Mouse (Mus musculus) midbrain, embryonic 15.5 days (tissue): Measurements from ENCODE around the gene Pck1. TPM values are rescaled to one million over a fixed set of nuclear protein-coding genes. Genes with fewer than 3 reads are reported as not detected.

Experiments used
- ATAC-seq: fragments of 200-750 bp; cut with Nextera tagmentation; replicated peaks from 2 replicates; pipeline ENCODE4 v1.8.0; 2017; ENCODE audit warnings: moderate TSS enrichment
- H3K27ac ChIP-seq: fragments of 300-500 bp; sonication (generic); 2 replicates; pipeline ENCODE4 v1.5.1; 2015; ENCODE audit warnings: mild to moderate bottlenecking, inconsistent platforms
- H3K27me3 ChIP-seq: fragments of 300-500 bp; sonication (generic); replicated peaks from 2 replicates; pipeline ENCODE4 v1.6.1; 2015; ENCODE audit warnings: inconsistent platforms
- H3K36me3 ChIP-seq: fragments of 300-500 bp; sonication (generic); replicated peaks from 2 replicates; pipeline ENCODE4 v1.6.1; 2015; ENCODE audit warnings: inconsistent platforms
- H3K4me1 ChIP-seq: fragments of 300-500 bp; sonication (generic); 2 replicates; pipeline ENCODE4 v1.6.1; 2015; ENCODE audit warnings: inconsistent platforms
- H3K4me2 ChIP-seq: fragments of 300-500 bp; sonication (generic); 2 replicates; pipeline ENCODE4 v1.6.1; 2015; ENCODE audit warnings: inconsistent platforms, mild to moderate bottlenecking, moderate library complexity
- H3K4me3 ChIP-seq: fragments of 300-500 bp; sonication (generic); 2 replicates; pipeline ENCODE4 v1.5.1; 2015; ENCODE audit warnings: mild to moderate bottlenecking, inconsistent platforms
- H3K9ac ChIP-seq: fragments of 300-500 bp; sonication (generic); 2 replicates; pipeline ENCODE4 v1.6.1; 2015; ENCODE audit warnings: mild to moderate bottlenecking, inconsistent platforms
- H3K9me3 ChIP-seq: fragments of 300-500 bp; sonication (generic); 2 replicates; pipeline ENCODE4 v1.6.1; 2016; ENCODE audit warnings: inconsistent platforms
- WGBS: fragments of 180-500 bp; shearing (Covaris S2); methylation state at CpG from one replicate; pipeline ENCODE4 v1.1.7; 2015; ENCODE audit warnings: mixed read lengths; 5-methylcytosine and 5-hydroxymethylcytosine counted together
- polyA plus RNA-seq: library from polyadenylated mRNA; unstranded; fragments of >200 nt; fragmentation: Nextera tagmentation; extraction: Ambion mirVana; gene quantifications from 2 replicates; pipeline ENCODE4 v1.2.1, GENCODE M21; 2015

Gene Pck1
- polyA plus RNA-seq, 1 experiment from 2014 or later = not detected

- no peak for ATAC-seq
- H3K36me3 ChIP-seq = no peaks in the 10 kb centered on the region
- WGBS = 86% methylated on average over 4 of the region's 4 CpGs
Observed at GRCm38 (mm10) chr2:173180026-173180425, 27.2 kb downstream of the Pck1 start.

GRCm38 (mm10) chr2:173180721-173181388 lies 28.0 kb downstream of the Pck1 start:
- WGBS = 80% methylated on average over 11 of the region's 11 CpGs
- H3K36me3 ChIP-seq = no peaks in the 10 kb centered on the region
- no peak overlapping the region for H3K27ac ChIP-seq
- H3K27me3 ChIP-seq = no peaks in the 10 kb centered on the region
- H3K4me2 ChIP-seq = no peak overlapping the region
- H3K9ac ChIP-seq = no peak overlapping the region
- ATAC-seq = no peak
- no peaks in the 10 kb centered on the region for H3K4me1 ChIP-seq
- no peaks in the 10 kb centered on the region for H3K9me3 ChIP-seq
- H3K4me3 ChIP-seq = no peak overlapping the region

More at GRCm38 (mm10) chr2:173180026-173180425, 27.2 kb downstream of the Pck1 start:
- no peaks in the 10 kb centered on the region for H3K4me1 ChIP-seq
- H3K9me3 ChIP-seq = no peaks in the 10 kb centered on the region
- H3K4me3 ChIP-seq = no peak overlapping the region
- H3K27me3 ChIP-seq = no peaks in the 10 kb centered on the region
- no peak overlapping the region for H3K9ac ChIP-seq
- no peak overlapping the region for H3K4me2 ChIP-seq
- H3K27ac ChIP-seq = no peak overlapping the region

GRCm38 (mm10) chr2:173181486-173181885 lies 28.6 kb downstream of the Pck1 start:
- no peak overlapping the region for H3K27ac ChIP-seq
- no peak overlapping the region for H3K4me2 ChIP-seq
- no peaks in the 10 kb centered on the region for H3K36me3 ChIP-seq
- no peaks in the 10 kb centered on the region for H3K9me3 ChIP-seq
- no peak overlapping the region for H3K4me3 ChIP-seq
- 0 out of 2 replicates have a peak, but pooled peaks cover 1% of the 10 kb centered on the region for H3K4me1 ChIP-seq
- 63% methylated on average over 4 of the region's 5 CpGs for WGBS
- H3K27me3 ChIP-seq = no peaks in the 10 kb centered on the region
- no peak for ATAC-seq
- H3K9ac ChIP-seq = no peak overlapping the region

GRCm38 (mm10) chr2:173181901-173182300 lies 29.1 kb downstream of the Pck1 start:
- Histone ChIP-seq H3K4me1 (0 out of 2 replicates have a peak, but pooled peaks cover 2% of the 10 kb centered on the region), H3K4me3 (no peak overlapping the region), H3K27ac (no peak overlapping the region), H3K27me3 (no peaks in the 10 kb centered on the region), H3K9me3 (no peaks in the 10 kb centered on the region), H3K36me3 (no peaks in the 10 kb centered on the region), H3K9ac (no peak overlapping the region), H3K4me2 (no peak overlapping the region)
- WGBS = 87% methylated on average over 7 of the region's 7 CpGs
- no peak for ATAC-seq

- no peaks in the 10 kb centered on the region for H3K36me3 ChIP-seq
- H3K4me1 ChIP-seq = 0 out of 2 replicates have a peak, but pooled peaks cover 2% of the 10 kb centered on the region
- H3K9me3 ChIP-seq = no peaks in the 10 kb centered on the region
- ATAC-seq = no peak
- WGBS = 82% methylated on average over 7 of the region's 7 CpGs
- no peak overlapping the region for H3K27ac ChIP-seq
- no peak overlapping the region for H3K4me2 ChIP-seq
- no peak overlapping the region for H3K4me3 ChIP-seq
- H3K9ac ChIP-seq = no peak overlapping the region
- no peaks in the 10 kb centered on the region for H3K27me3 ChIP-seq
Observed at GRCm38 (mm10) chr2:173182796-173183195, 29.9 kb downstream of the Pck1 start.

- Histone ChIP-seq H3K36me3 (no peaks in the 10 kb centered on the region), H3K9me3 (no peaks in the 10 kb centered on the region), H3K27me3 (no peaks in the 10 kb centered on the region), H3K4me1 (0 out of 2 replicates have a peak, but pooled peaks cover 2% of the 10 kb centered on the region), H3K4me3 (no peak overlapping the region), H3K9ac (no peak overlapping the region), H3K27ac (no peak overlapping the region), H3K4me2 (no peak overlapping the region)
- no peak for ATAC-seq
- WGBS = 94% methylated on average over 10 of the region's 10 CpGs
Observed at GRCm38 (mm10) chr2:173183311-173183710, 30.5 kb downstream of the Pck1 start.

GRCm38 (mm10) chr2:173183836-173184460 lies 31.1 kb downstream of the Pck1 start:
- H3K4me3 ChIP-seq = no peak overlapping the region
- no peak overlapping the region for H3K27ac ChIP-seq
- ATAC-seq = peak; percentile 37
- 11% methylated on average over 8 of the region's 8 CpGs for WGBS
- no peaks in the 10 kb centered on the region for H3K9me3 ChIP-seq
- H3K36me3 ChIP-seq = no peaks in the 10 kb centered on the region
- H3K9ac ChIP-seq = no peak overlapping the region
- no peaks in the 10 kb centered on the region for H3K27me3 ChIP-seq
- H3K4me2 ChIP-seq = no peak overlapping the region
- 0 out of 2 replicates have a peak, but pooled peaks cover 2% of the 10 kb centered on the region for H3K4me1 ChIP-seq

- Histone ChIP-seq H3K27ac (no peak overlapping the region), H3K4me3 (no peak overlapping the region), H3K4me2 (no peak overlapping the region), H3K9me3 (no peaks in the 10 kb centered on the region), H3K27me3 (no peaks in the 10 kb centered on the region), H3K9ac (no peak overlapping the region), H3K4me1 (0 out of 2 replicates have a peak, but pooled peaks cover 2% of the 10 kb centered on the region), H3K36me3 (no peaks in the 10 kb centered on the region)
- 70% methylated on average over 11 of the region's 11 CpGs for WGBS
- no peak for ATAC-seq
Observed at GRCm38 (mm10) chr2:173184475-173185080, 31.7 kb downstream of the Pck1 start.

- H3K4me1 ChIP-seq = 0 out of 2 replicates have a peak, but pooled peaks cover 2% of the 10 kb centered on the region
- WGBS = 76% methylated on average over 6 of the region's 6 CpGs
- ATAC-seq = no peak
- no peak overlapping the region for H3K4me3 ChIP-seq
- no peaks in the 10 kb centered on the region for H3K36me3 ChIP-seq
- no peak overlapping the region for H3K27ac ChIP-seq
- no peaks in the 10 kb centered on the region for H3K27me3 ChIP-seq
- H3K9me3 ChIP-seq = no peaks in the 10 kb centered on the region
- no peak overlapping the region for H3K9ac ChIP-seq
- no peak overlapping the region for H3K4me2 ChIP-seq
Observed at GRCm38 (mm10) chr2:173185282-173185681, 32.4 kb downstream of the Pck1 start.

- 0 out of 2 replicates have a peak, but pooled peaks cover 2% of the 10 kb centered on the region for H3K4me1 ChIP-seq
- H3K4me2 ChIP-seq = 0 out of 2 replicates have a peak overlapping the region, but pooled peaks have one; percentile 11
- no peak overlapping the region for H3K4me3 ChIP-seq
- H3K9ac ChIP-seq = no peak overlapping the region
- peak; percentile 82 for ATAC-seq
- no peaks in the 10 kb centered on the region for H3K9me3 ChIP-seq
- H3K27ac ChIP-seq = no peak overlapping the region
- WGBS = 34% methylated on average over 26 of the region's 26 CpGs
- H3K36me3 ChIP-seq = no peaks in the 10 kb centered on the region
- no peaks in the 10 kb centered on the region for H3K27me3 ChIP-seq
Observed at GRCm38 (mm10) chr2:173186047-173186943, 33.4 kb downstream of the Pck1 start.

- Histone ChIP-seq H3K36me3 (no peaks in the 10 kb centered on the region), H3K27ac (no peak overlapping the region), H3K27me3 (no peaks in the 10 kb centered on the region), H3K9me3 (no peaks in the 10 kb centered on the region), H3K4me2 (no peak overlapping the region), H3K4me1 (0 out of 2 replicates have a peak, but pooled peaks cover 2% of the 10 kb centered on the region), H3K9ac (no peak overlapping the region), H3K4me3 (no peak overlapping the region)
- 40% methylated on average over 8 of the region's 8 CpGs for WGBS
- no peak for ATAC-seq
Observed at GRCm38 (mm10) chr2:173187182-173187855, 34.5 kb downstream of the Pck1 start.
